Mouse (Mus musculus) lung, postnatal 0 days (tissue): ENCODE data around the gene Ralgps2. TPM values are rescaled to one million over a fixed set of nuclear protein-coding genes. Genes with fewer than 3 reads are reported as not detected.

ENCODE experiments used
- ATAC-seq: fragments of 200-750 bp; cut with Nextera tagmentation; 2 replicates; pipeline ENCODE4 v1.8.0; 2017; ENCODE audit warnings: moderate library complexity
- DNase-seq: peaks from one replicate; pipeline ENCODE4 v3.0.0-alpha.2; 2016; ENCODE audit warnings: low spot score
- H3K27ac ChIP-seq: fragments of 300-500 bp; sonication (generic); 2 replicates; pipeline ENCODE4 v1.5.1; 2014; ENCODE audit warnings: antibody characterized with exemption, mild to moderate bottlenecking, low read length, mixed read lengths
- H3K27me3 ChIP-seq: fragments of 300-500 bp; sonication (generic); replicated peaks from 2 replicates; pipeline ENCODE4 v1.6.1; 2014; ENCODE audit warnings: low read length, mixed read lengths; ENCODE audit not compliant: insufficient read depth
- H3K36me3 ChIP-seq: fragments of 300-500 bp; sonication (generic); 2 replicates; pipeline ENCODE4 v1.6.1; 2014; ENCODE audit warnings: low read length, mixed read lengths; ENCODE audit not compliant: insufficient read depth
- H3K4me1 ChIP-seq: fragments of 300-500 bp; sonication (generic); 2 replicates; pipeline ENCODE4 v1.6.1; 2014; ENCODE audit warnings: antibody characterized with exemption, low read depth, low read length, mixed read lengths; ENCODE audit not compliant: insufficient read depth
- H3K4me2 ChIP-seq: fragments of 300-500 bp; sonication (generic); replicated peaks from 2 replicates; pipeline ENCODE4 v1.6.1; 2014; ENCODE audit warnings: low read depth, mild to moderate bottlenecking, low read length, moderate library complexity, mixed read lengths
- H3K4me3 ChIP-seq: fragments of 300-500 bp; sonication (generic); 2 replicates; pipeline ENCODE4 v1.5.1; 2014; ENCODE audit warnings: low read depth, low read length
- H3K9ac ChIP-seq: fragments of 300-500 bp; sonication (generic); replicated peaks from 2 replicates; pipeline ENCODE4 v1.6.1; 2014; ENCODE audit warnings: low read depth, mild to moderate bottlenecking
- H3K9me3 ChIP-seq: fragments of 300-500 bp; sonication (generic); 2 replicates; pipeline ENCODE4 v1.6.1; 2016; ENCODE audit warnings: low read length, mixed read lengths
- CTCF ChIP-seq: IDR thresholded peaks from 2 replicates; pipeline ENCODE4 v1.5.1; 2016; ENCODE audit warnings: antibody characterized with exemption, mild to moderate bottlenecking
- EP300 ChIP-seq: IDR thresholded peaks from 2 replicates; pipeline ENCODE4 v1.6.1; 2016; ENCODE audit warnings: antibody characterized with exemption, mild to moderate bottlenecking, control low read depth
- WGBS: fragments of 180-500 bp; shearing (Covaris S2); extraction: QIAGEN DNeasy Blood & Tissue Kit; methylation state at CpG from one replicate; pipeline ENCODE4 v1.1.7; 2014; 5-methylcytosine and 5-hydroxymethylcytosine counted together
- polyA plus RNA-seq: library from polyadenylated mRNA; unstranded; fragments of >200 nt; fragmentation: Nextera tagmentation; extraction: Ambion mirVana; gene quantifications from 2 replicates; pipeline ENCODE4 v1.2.1, GENCODE M21; 2015

Gene Ralgps2
- polyA plus RNA-seq, 1 experiment from 2014 or later = 38.3 TPM

GRCm38 (mm10) chr1:156801276-156801675, 138.2 kb downstream of the Ralgps2 start:
- H3K27ac ChIP-seq = no peak overlapping the region
- H3K4me1 ChIP-seq = no peaks in the 10 kb centered on the region
- no peaks in the 10 kb centered on the region for H3K9me3 ChIP-seq
- H3K4me2 ChIP-seq = no peak overlapping the region
- DNase-seq = no peak
- no peaks in the 10 kb centered on the region for H3K27me3 ChIP-seq
- 64% methylated on average over 6 of the region's 6 CpGs for WGBS
- H3K4me3 ChIP-seq = no peak overlapping the region
- H3K36me3 ChIP-seq = no peaks in the 10 kb centered on the region
- ATAC-seq = no peak
- H3K9ac ChIP-seq = no peak overlapping the region
- TF ChIP-seq EP300 (no peak), CTCF (no peak)

DNA sequence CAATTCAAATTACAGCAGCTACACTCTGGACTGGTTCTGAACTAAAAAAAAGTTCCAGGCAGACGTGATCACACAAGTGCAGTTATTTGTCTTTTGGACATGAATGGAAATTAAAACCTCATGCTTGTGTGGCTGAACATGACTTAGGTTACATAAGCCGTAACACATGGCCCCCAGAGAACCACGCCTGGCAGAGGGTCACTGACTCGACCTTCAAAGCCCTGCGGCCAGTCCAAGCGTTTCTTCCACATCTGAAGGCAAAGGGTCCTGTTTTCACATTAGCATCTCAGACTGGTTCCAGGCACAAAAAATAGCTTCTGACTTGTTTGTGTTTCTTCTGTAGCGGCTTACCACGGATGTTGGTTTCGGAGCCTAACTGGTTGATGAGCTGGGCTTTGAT, 143.2 kb downstream of the Ralgps2 start:
- no peak for ATAC-seq
- DNase-seq = no peak
- Histone ChIP-seq H3K27me3 (no peaks in the 10 kb centered on the region), H3K9me3 (no peaks in the 10 kb centered on the region), H3K9ac (no peak overlapping the region), H3K27ac (no peak overlapping the region), H3K4me1 (no peaks in the 10 kb centered on the region), H3K4me2 (no peak overlapping the region), H3K4me3 (no peak overlapping the region), H3K36me3 (no peaks in the 10 kb centered on the region)
- no peak for TF ChIP-seq CTCF
- no peak for TF ChIP-seq EP300
- 74% methylated on average over 9 of the region's 9 CpGs for WGBS

DNA sequence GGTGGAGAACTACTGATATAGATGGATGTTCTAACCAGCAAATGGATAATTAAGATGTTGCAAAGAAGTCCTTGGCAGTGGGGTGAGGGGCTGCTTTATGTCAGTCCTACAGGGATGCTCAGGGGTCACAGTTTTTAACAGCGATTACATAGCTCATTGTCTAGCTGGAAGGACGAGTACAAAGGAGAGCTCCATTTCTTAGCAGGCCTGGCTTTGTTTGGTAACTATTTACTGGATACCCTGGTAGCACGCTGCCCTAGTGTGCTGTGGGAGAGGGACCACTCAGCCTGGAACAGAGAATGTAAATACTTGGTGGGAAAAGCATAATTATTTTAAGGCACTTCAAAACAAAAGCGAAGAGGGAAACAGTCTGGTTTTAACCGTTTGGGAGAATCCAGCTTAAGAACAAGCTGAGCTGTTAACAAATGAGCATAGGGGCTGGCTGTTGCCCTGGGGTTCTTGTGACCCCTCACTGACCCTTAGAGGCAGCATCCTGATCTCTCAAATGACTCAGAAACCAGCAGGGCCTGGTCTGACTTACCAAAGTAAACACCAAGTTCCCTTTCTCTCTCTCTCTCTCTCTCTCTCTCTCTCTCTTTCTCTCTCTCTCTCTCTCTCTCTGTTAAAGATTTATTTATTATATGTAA, 149.5 kb downstream of the Ralgps2 start:
- TF ChIP-seq EP300 (no peak), CTCF (no peak)
- H3K9me3 ChIP-seq = no peaks in the 10 kb centered on the region
- no peaks in the 10 kb centered on the region for H3K4me1 ChIP-seq
- H3K4me2 ChIP-seq = no peak overlapping the region
- DNase-seq (no peak), ATAC-seq (no peak)
- 41% methylated on average over 5 of the region's 5 CpGs for WGBS
- H3K4me3 ChIP-seq = no peak overlapping the region
- H3K27ac ChIP-seq = no peak overlapping the region
- no peaks in the 10 kb centered on the region for H3K27me3 ChIP-seq
- H3K9ac ChIP-seq = no peak overlapping the region
- H3K36me3 ChIP-seq = no peaks in the 10 kb centered on the region

DNA sequence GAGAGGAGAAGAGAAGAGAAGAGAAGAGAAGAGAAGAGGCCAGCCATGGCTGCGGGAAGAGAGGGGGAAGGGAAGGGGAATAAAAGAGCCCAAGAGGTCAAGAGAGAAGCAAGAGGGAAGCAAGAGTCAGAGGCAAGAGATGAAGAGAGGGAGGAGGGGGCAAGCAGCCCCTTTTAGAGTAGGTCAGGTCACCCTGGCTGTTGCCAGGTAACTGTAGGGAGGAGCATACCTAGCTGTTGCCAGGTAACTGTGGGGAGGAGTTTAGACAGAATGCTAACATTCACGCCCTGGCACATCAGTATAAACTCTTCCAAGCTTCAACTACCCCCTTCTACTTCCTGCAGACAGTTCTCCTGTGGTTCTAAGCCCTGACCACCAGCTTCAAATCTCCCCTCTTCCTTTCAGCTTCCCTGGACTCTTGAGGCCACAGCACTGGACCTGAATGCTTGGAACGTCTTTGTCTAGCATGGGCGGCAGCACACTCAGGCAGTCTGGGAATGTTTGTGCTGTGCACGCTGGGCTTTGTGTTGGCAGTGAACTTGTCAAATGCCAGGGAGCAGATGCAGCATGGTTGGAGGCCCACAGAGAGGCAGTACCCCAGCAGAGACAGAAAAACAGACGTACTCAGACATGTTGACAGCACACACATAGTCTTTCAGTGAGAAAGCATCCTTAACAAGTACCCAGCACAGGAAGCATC, 152.1 kb downstream of the Ralgps2 start:
- Histone ChIP-seq H3K27me3 (no peaks in the 10 kb centered on the region), H3K4me1 (no peaks in the 10 kb centered on the region), H3K36me3 (no peaks in the 10 kb centered on the region), H3K4me3 (no peak overlapping the region), H3K9ac (no peak overlapping the region), H3K4me2 (no peak overlapping the region), H3K27ac (no peak overlapping the region), H3K9me3 (no peaks in the 10 kb centered on the region)
- no peak for DNase-seq
- TF ChIP-seq CTCF (no peak), EP300 (no peak)
- WGBS = 46% methylated on average over 6 of the region's 6 CpGs
- no peak for ATAC-seq

DNA sequence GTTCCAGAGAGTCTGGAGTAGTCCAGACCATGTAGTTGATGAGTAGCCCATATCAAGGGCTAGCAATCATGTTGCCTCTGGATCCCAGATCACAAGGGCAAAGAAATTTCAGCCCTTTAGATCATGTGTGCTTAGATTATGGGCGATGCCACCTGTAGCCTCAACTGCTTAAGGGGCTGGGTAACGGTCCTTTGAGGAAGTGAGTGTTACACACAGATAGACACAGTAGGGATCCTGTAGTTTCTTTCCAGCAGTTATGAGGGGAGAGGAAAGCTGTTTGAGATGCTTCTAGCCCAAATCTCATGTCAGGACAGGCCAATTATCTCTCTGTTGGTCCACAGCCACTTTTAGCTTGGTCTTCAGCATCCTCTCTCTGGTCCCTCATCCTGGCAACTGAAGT, 153.4 kb downstream of the Ralgps2 start:
- Histone ChIP-seq H3K27me3 (no peaks in the 10 kb centered on the region), H3K4me1 (no peaks in the 10 kb centered on the region), H3K36me3 (no peaks in the 10 kb centered on the region), H3K9ac (no peak overlapping the region), H3K27ac (no peak overlapping the region), H3K4me3 (no peak overlapping the region), H3K4me2 (no peak overlapping the region), H3K9me3 (no peaks in the 10 kb centered on the region)
- TF ChIP-seq EP300 (no peak), CTCF (no peak)
- DNase-seq = no peak
- WGBS = 82% methylated on average over 2 of the region's 2 CpGs
- ATAC-seq = no peak

DNA sequence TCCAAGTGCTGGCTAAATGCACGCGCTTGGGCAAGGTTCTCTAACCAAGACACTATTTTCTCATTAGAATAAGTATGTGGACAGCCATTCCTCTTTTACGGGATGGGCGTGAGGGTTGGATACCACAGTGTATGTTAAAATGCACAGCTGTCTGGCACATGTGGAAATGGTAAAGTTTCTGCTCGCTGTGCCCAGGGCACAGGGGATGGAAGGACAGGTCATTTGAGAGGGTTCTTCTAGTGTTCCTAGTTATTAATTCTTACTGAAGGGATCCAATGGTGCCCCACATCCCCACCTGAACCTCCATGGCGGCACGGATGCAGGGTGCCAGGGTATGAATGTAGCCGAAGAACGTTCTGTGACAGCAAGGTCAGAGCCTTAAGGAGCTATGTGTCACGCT, 154.5 kb downstream of the Ralgps2 start:
- no peak for ATAC-seq

More for the DNA sequence above, 154.5 kb downstream of the Ralgps2 start:
- no peaks in the 10 kb centered on the region for H3K36me3 ChIP-seq
- WGBS = 85% methylated on average over 10 of the region's 10 CpGs
- H3K27ac ChIP-seq = no peak overlapping the region
- no peak overlapping the region for H3K4me3 ChIP-seq
- no peak overlapping the region for H3K4me2 ChIP-seq
- H3K9ac ChIP-seq = no peak overlapping the region
- TF ChIP-seq EP300 = no peak
- TF ChIP-seq CTCF = no peak
- H3K27me3 ChIP-seq = no peaks in the 10 kb centered on the region
- DNase-seq = no peak
- H3K9me3 ChIP-seq = no peaks in the 10 kb centered on the region
- no peaks in the 10 kb centered on the region for H3K4me1 ChIP-seq
